ENCODE assay signal across 12 mouse cellular contexts in genomic region chr17:93260366-93261205, GRCm38 (mm10).
DNase-seq lines count a peak whose midpoint lies in the region; ATAC-seq lines count a peak whose summit lies in the region.
"Had no signal": no experiment of that assay in that cellular context is flagged by ENCODE, and none has a peak within 500 bp of the region (broad histone marks: within the 10 kb centered on the region; RNA-seq: fewer than 3 reads in every experiment).

No protein-coding gene starts in this region.

- no peak overlapping the region for H3K27ac ChIP-seq in kidney, embryonic 15.5 days
- H3K27ac ChIP-seq in midbrain, embryonic 13.5 days, result peak overlapping the region; percentile 51

- no peaks in the 10 kb centered on the region for H3K27me3 ChIP-seq in kidney, embryonic 15.5 days
- H3K27me3 ChIP-seq in midbrain, embryonic 13.5 days, result no peaks in the 10 kb centered on the region

- 14% methylated on average over 8 of the region's 8 CpGs for WGBS in kidney, embryonic 15.5 days
- 16% methylated on average over 8 of the region's 8 CpGs for WGBS in midbrain, embryonic 13.5 days

- H3K4me2 ChIP-seq in kidney, embryonic 15.5 days, result 0 out of 2 replicates have a peak overlapping the region, but pooled peaks have one; percentile 3
- 0 out of 2 replicates have a peak overlapping the region, but pooled peaks have one; percentile 6 for H3K4me2 ChIP-seq in midbrain, embryonic 13.5 days (replicated peaks)

- no peaks in the 10 kb centered on the region for H3K36me3 ChIP-seq in kidney, embryonic 15.5 days
- H3K36me3 ChIP-seq in midbrain, embryonic 13.5 days, result no peaks in the 10 kb centered on the region

- peaks cover 3% of the 10 kb centered on the region; the same call in 1 of the 2 replicates for H3K4me1 ChIP-seq in kidney, embryonic 15.5 days
- peaks cover 21% of the 10 kb centered on the region for H3K4me1 ChIP-seq in midbrain, embryonic 13.5 days (replicated peaks)

- H3K9me3 ChIP-seq in kidney, embryonic 15.5 days (replicated peaks), result no peaks in the 10 kb centered on the region
- no peaks in the 10 kb centered on the region for H3K9me3 ChIP-seq in midbrain, embryonic 13.5 days

- H3K9ac ChIP-seq in kidney, embryonic 15.5 days, result no peak overlapping the region
- H3K9ac ChIP-seq in midbrain, embryonic 13.5 days (replicated peaks), result no peak overlapping the region

- no peak for DNase-seq in kidney, adult 18-20 months
- DNase-seq in forelimb bud, embryonic 11.5 days (ENCODE audit: low read depth, low spot score), result peak; percentile 27
- DNase-seq in yolk sac, embryonic 10.5 days (ENCODE audit: low spot score), result peak; percentile 1
- DNase-seq in testis, postnatal 14 days (ENCODE audit: low spot score), result no peak
- DNase-seq in adrenal gland, postnatal 36 days, result no peak
- no peak for DNase-seq in spleen, postnatal 4 days (ENCODE audit: low spot score in 2 of 2)
- DNase-seq: cerebellum, adult 11 months; heart, postnatal 14 days; kidney, postnatal 10 days; lung, postnatal 4 days had no signal

- H3K4me3 ChIP-seq in kidney, embryonic 15.5 days (replicated peaks), result no peak overlapping the region
- no peak overlapping the region for H3K4me3 ChIP-seq in midbrain, embryonic 13.5 days (replicated peaks)

- ATAC-seq in kidney, embryonic 15.5 days (replicated peaks; ENCODE audit: low FRiP score), result no peak
- peak; percentile 93 for ATAC-seq in midbrain, embryonic 13.5 days

Comparison
In these comparisons a context has a peak if more than half of its experiments do, and no peak if none do; other contexts are left out.
1. DNase-seq: peak in forelimb bud, embryonic 11.5 days (single experiment) and yolk sac, embryonic 10.5 days (single experiment); none in kidney, adult 18-20 months (single experiment), testis, postnatal 14 days (single experiment), adrenal gland, postnatal 36 days (0 of 2) and spleen, postnatal 4 days (0 of 2).